Comparison of ENCODE assay signal across 23 mouse cellular contexts in genomic region chr14:44919389-44919788, GRCm38 (mm10).
DNase-seq lines count a peak whose midpoint lies in the region; ATAC-seq lines count a peak whose summit lies in the region.
"Had no signal": no experiment of that assay in that cellular context is flagged by ENCODE, and none has a peak within 500 bp of the region (broad histone marks: within the 10 kb centered on the region; RNA-seq: fewer than 3 reads in every experiment).

No protein-coding gene starts in this region.

- DNase-seq in 416B (ENCODE audit: low read depth) (peak; percentile 64), A20 (ENCODE audit: low read depth, low spot score) (peak; percentile 17)
- DNase-seq in embryonic facial prominence, embryonic 10.5 days (ENCODE audit: low spot score) = no peak
- no peak for DNase-seq in limb, embryonic 10.5 days (ENCODE audit: low spot score)
- DNase-seq in neural tube, embryonic 10.5 days (ENCODE audit: extremely low spot score, low spot score) = no peak
- DNase-seq: adrenal gland, adult 2 months; adrenal gland, postnatal 14 days; B cell, adult 2 months; cerebellum, adult 11 months; cerebellum, adult 2 months; cerebellum, adult 9-11 months; cerebellum, postnatal 25 days; gastrocnemius, postnatal 10 days; gastrocnemius, postnatal 36 days; heart, adult 11 months had no signal

- H3K9me3 ChIP-seq in embryonic facial prominence, embryonic 10.5 days = no peaks in the 10 kb centered on the region
- H3K9me3 ChIP-seq in limb, embryonic 10.5 days (replicated peaks) = no peaks in the 10 kb centered on the region
- H3K9me3 ChIP-seq: embryonic facial prominence, embryonic 13.5 days; forebrain, embryonic 12.5 days; forebrain, embryonic 15.5 days; hindbrain, embryonic 12.5 days; hindbrain, embryonic 15.5 days had no signal

- H3K36me3 ChIP-seq in embryonic facial prominence, embryonic 10.5 days (replicated peaks) = no peaks in the 10 kb centered on the region
- H3K36me3 ChIP-seq in limb, embryonic 10.5 days = no peaks in the 10 kb centered on the region
- H3K36me3 ChIP-seq: embryonic facial prominence, embryonic 13.5 days; forebrain, embryonic 12.5 days; forebrain, embryonic 15.5 days; hindbrain, embryonic 12.5 days; hindbrain, embryonic 15.5 days had no signal

- 0 out of 2 replicates have a peak, but pooled peaks cover 2% of the 10 kb centered on the region for H3K4me1 ChIP-seq in embryonic facial prominence, embryonic 10.5 days
- H3K4me1 ChIP-seq in limb, embryonic 10.5 days = no peaks in the 10 kb centered on the region
- H3K4me1 ChIP-seq: embryonic facial prominence, embryonic 13.5 days; forebrain, embryonic 12.5 days; forebrain, embryonic 15.5 days; hindbrain, embryonic 12.5 days; hindbrain, embryonic 15.5 days had no signal

- 89% methylated on average over 3 of the region's 3 CpGs for WGBS in embryonic facial prominence, embryonic 10.5 days
- WGBS in limb, embryonic 10.5 days = 90% methylated on average over 3 of the region's 3 CpGs

- ATAC-seq in granulocyte monocyte progenitor cell, adult 5-6 weeks (replicated peaks; ENCODE audit: poor library complexity, severe bottlenecking) = peak; percentile 90
- ATAC-seq in megakaryocyte progenitor cell, adult 5-6 weeks (replicated peaks; ENCODE audit: poor library complexity) = peak; percentile 83
- ATAC-seq: forebrain, embryonic 15.5 days had no signal

- H3K27me3 ChIP-seq in embryonic facial prominence, embryonic 10.5 days (replicated peaks; ENCODE audit: low read depth, poor library complexity, severe bottlenecking) = no peaks in the 10 kb centered on the region
- no peaks in the 10 kb centered on the region for H3K27me3 ChIP-seq in limb, embryonic 10.5 days (ENCODE audit: low read depth, poor library complexity, severe bottlenecking)
- H3K27me3 ChIP-seq: embryonic facial prominence, embryonic 13.5 days; forebrain, embryonic 12.5 days; forebrain, embryonic 15.5 days; hindbrain, embryonic 12.5 days; hindbrain, embryonic 15.5 days had no signal

- no peak overlapping the region for H3K4me3 ChIP-seq in embryonic facial prominence, embryonic 10.5 days
- H3K4me3 ChIP-seq in limb, embryonic 10.5 days = no peak overlapping the region
- H3K4me3 ChIP-seq: embryonic facial prominence, embryonic 13.5 days; erythroblast, embryonic 14.5 days; forebrain, embryonic 12.5 days; forebrain, embryonic 15.5 days; hindbrain, embryonic 12.5 days; hindbrain, embryonic 15.5 days had no signal

- H3K27ac ChIP-seq in embryonic facial prominence, embryonic 10.5 days (replicated peaks) = no peak overlapping the region
- H3K27ac ChIP-seq in limb, embryonic 10.5 days = no peak overlapping the region
- H3K27ac ChIP-seq: embryonic facial prominence, embryonic 13.5 days; forebrain, embryonic 12.5 days; forebrain, embryonic 15.5 days; hindbrain, embryonic 12.5 days; hindbrain, embryonic 15.5 days had no signal

Comparison
In these comparisons a context has a peak if more than half of its experiments do, and no peak if none do; other contexts are left out.
1. DNase-seq: peak in 416B (single experiment) and A20 (single experiment); none in embryonic facial prominence, embryonic 10.5 days (single experiment), limb, embryonic 10.5 days (single experiment) and neural tube, embryonic 10.5 days (single experiment).